Mouse (Mus musculus) urinary bladder, postnatal 14 days (tissue): Measurements from ENCODE around the gene Gm9903.

Experiments used
- DNase-seq: peaks from one replicate; pipeline ENCODE4 v3.0.0; 2021; ENCODE audit warnings: low spot score

Gene Gm9903

DNA sequence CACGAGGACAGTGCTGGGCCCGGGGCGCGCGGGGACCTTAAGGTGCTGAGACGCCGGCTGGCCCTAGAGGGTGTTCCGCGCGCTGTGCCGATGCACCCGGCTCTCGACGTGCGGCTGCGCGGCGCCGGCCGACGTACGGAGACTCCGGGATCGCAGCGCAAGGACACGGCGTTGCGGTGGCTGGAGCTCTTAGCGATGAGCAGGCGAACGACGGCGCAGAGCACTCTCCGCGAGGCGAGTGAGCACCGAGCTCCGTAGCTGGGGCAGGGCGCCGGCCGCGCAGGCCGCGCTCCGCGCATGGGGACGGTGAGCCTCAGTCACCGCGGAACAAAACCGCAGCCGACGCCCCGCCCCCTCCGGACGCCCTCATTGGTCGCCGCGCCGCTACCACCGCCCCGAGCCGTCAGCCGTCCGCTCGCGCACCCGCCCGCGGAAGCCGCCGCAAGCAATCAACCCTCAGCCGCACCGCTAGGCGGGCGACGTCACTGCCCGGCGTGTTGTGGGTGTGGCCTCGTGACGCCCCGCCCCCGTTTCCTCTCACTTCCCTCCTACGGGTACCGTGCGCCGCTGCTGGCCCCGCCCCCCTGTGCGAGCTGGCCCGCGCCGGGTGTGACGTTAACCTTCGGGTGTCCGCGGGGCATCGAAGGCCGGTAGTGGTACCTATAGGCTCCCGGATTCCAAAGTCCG is at the start of gene Gm9903, which contains the start of gene Fam53a:
TSS of gene Gm9903 (plus strand) at position 625 of the 687 bp plus-strand sequence.
TSS of gene Fam53a (minus strand) at position 335 of the 687 bp plus-strand sequence.
- DNase-seq: peak; percentile 100

DNA sequence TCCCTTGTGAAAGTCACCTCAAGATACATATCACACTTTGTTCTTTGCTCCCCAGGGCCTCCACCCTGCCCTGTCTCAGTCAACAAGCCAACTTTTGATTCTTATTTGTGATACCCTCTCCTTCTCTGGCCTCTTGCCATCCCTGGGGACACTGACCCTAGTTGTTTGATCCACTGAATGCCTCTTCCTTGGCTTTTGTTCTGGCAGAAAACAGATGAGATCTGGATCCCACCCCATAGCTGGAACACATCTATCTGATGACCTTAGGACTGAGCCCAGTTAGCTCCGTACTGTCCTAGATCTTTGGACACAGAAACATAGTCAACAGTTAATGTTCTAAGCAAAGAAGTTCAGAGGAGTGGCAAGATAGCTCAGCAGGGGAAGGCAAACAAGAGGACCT is 49.4 kb upstream of the Gm9903 start:
- no peak for DNase-seq

DNA sequence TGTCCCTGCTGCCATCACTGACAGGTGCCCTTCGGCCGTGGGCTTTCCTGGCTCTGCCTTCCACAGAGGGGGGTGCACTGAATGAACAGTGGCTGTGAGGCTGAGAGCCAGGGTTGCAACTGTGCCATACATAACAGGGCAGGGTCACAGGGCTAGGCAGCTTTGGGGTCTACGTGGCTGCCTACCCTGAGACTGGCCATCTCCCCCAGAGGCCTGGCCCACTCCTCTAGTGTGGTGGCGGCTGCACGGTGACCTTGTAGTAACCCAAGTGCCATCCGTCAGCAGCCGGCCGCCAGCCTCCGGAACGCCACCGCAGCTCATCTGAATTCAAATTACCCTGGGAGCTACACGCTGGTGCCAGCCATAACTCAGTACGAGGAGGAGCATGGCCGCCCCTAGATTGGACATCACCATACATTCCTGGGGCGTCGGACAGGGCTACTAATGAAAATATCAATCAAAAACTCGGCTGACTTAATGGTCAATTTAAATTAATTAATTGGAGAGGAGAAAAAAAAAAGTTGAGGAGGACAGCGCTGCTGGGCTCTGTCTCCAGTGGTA is 42.1 kb upstream of the Gm9903 start:
- DNase-seq: no peak

DNA sequence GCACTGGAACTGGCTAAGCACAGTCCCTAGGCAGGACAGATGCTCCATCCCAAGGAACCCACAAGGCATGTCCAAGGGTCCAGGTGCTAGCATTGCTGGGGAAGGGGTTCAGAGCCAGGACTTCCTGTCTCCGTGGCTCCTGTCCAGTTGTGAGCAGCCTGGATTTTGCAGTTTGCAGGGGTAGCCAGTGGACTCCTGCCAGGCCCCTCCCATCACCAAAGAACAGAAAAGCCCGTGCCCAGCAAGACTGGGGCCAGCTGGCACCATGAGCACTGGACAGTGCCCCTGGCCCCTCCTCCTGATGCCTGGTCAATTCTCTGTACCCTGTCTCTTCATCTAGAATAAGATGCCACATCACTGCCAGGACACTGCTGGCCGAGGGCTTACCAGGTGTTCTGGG is 41.7 kb upstream of the Gm9903 start:
- no peak for DNase-seq

DNA sequence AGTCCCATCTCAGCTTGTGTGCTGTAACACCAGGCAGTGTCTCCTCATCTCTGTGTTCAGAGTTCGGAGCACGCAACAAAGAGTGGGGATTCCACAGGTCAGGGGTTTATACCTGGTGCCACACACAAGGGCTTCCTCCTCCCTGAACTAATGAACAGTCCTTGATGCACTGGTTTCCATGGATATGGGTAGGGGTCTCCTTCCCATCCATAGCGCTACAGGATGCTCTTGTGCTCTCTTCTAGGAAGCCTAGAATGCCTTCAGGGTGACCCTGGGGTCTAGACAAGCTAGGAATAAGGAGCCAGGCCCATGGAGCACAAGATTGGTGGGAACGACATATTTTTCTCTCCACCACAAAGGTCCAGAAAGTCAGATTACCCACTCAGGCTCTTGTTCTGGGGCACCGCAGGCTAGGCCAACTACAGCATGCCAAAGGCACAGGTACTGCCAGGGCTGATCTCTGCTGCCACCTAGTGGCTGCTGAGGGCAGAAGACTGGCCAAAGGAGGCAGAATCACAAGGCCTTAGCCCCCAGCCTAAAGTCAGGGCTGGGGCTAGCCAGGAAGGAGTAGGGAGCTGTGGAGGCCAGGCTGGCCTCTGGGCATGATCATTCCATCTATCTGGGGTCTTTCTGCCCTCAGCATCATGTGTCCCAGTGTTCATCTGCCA is 40.4 kb upstream of the Gm9903 start:
- peak; percentile 71 for DNase-seq

DNA sequence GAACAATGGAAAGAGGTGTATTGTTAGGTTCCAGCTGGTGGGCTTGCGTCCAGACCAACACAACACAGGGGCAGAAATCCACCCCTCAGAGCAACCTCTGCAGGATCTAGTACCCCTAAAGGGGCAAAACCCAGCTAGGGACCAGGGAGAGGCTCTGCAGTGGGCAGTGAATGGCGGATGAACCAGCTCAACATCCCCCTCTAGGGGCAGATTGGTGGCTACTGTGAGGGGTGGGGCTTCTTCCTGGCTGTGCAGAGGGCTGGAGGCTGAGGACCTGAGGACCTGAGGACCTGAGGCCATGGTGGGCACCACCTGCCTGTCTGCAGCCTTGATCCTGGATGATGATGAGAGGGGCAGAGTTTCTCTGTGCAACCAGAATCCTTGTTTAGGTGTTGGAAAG is 36.1 kb upstream of the Gm9903 start:
- DNase-seq: no peak

DNA sequence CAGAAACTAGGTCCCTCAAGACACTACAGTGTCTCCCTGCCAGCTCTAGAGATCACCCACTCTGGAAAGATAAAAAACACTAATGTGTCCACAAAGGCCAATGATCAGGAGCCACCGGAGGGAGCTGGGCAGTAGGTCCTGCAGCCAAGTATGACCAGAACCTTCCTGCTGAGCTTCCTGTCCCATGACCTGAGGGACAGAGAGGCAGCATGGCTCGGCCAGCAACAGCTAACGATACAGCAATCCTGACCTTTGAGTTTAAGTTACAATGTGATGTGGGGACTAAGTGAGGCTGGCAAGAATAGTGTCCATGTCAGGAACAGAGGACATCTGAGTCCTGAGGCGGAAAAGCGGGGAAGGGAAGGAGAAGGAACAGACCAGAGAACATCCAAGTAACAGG is 24.4 kb upstream of the Gm9903 start:
- no peak for DNase-seq

DNA sequence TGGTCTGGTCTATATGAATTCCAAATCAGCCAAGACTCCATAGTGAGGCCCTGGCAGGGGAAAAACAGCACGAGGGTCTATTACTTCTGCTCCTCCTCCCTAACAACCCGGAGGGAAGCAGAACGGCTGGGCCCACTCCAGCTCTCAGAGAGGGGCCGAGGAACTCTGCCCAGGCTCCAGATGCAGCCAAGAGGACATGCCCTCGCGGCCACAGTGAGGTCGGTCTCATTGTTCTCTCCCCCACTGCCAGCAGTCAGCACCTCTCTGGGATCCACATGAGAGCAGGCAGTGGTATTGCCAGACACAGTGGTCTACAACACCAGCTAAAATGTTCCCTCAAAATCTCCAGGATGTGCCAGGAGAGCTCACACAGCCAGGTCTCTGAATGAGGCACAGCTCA is 23.1 kb upstream of the Gm9903 start:
- no peak for DNase-seq

DNA sequence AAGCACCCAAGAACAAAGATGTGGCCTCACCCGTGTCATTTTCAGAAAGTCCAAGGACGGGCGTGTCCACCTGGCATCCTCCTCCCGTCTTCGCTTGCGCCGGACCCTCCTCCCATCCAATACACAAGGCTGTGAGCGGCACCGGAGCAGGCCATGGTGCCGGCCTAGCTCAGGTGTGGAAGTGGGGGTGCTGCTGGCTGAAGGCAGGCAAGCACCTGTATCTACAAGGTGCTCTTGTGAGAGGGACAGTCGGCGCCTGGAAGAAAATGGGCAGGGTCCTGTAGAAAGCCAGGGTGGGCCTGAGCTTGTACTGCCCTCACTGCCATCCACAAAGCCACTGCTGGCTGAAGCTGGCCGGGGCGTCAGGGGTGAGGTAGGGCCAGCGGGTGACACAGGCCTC is 22.3 kb upstream of the Gm9903 start:
- no peak for DNase-seq

DNA sequence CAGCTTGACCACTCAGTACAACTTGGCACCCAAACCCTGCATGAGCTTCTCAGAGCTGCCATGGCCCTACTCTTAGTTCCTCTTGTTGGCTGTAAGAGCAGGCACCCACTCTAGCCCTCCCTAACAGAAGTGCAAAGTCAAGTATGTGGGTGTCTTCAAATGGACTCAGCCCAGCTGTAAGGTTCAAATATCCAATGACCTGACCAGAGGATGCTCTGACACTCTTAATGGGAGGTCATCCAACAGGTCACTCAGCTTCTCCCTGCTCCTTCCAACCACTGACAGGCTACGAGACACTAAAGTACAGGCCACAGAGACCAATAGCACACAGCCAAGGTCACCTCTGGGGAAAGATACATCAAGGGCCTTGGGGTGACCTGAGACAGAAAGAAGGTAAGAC is 20.5 kb upstream of the Gm9903 start:
- DNase-seq: no peak

DNA sequence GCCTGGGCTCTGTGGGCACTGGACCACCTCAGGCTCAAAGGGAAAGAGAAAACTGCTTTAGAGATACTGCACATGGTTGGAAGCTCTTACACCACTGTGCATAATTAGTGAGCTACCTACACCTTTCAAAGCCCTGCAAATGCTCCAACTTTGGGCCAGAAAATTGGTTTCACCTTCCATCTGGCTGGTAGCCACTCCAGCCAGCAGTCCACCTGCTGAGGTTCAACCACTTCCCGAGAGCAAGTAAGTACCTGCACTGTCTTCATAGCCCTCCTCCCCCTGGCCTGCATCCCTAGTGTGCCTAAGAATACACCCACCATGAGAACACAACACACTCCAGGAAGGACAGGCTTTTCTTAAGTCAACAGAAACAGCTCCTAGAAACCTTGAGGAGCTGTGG is 17.9 kb upstream of the Gm9903 start:
- DNase-seq: no peak

DNA sequence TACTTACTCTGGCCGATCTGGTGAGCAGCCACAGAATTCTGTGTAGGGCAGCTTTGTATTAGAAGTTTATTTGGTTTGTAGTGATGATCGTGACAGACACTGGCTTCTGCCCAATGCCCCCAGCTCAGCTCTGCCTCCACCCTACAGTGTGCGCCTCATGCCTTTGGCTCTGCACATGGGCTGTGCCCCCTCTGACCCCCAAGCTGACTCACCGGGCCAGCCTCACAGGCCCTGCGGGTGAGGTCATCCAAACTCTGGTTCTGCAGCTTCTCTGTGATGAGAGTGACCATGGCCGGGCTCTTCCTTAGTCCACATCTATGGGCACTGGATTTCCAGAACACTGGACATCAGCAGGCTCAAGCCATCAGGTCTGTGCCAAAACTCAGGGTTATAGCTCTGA is 15.3 kb upstream of the Gm9903 start:
- DNase-seq: no peak

DNA sequence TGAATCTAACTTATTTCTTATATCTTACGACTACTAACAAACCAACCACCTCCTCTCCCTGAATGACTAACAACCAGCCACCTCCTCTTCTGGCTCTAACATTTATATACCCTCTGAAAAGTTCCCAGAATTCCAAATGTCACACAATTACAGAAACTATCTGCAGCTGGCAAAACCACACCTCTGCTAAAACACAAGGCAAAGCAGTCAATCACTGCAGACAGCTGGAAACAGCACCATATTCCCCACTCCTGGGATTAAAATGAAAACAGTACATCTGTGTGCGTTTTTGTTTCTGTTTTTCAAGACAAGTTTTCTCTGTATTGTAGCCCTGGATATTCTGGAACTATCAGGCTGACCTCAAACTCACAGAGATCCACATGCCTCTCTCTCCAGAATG is 7.1 kb upstream of the Gm9903 start:
- DNase-seq: no peak

DNA sequence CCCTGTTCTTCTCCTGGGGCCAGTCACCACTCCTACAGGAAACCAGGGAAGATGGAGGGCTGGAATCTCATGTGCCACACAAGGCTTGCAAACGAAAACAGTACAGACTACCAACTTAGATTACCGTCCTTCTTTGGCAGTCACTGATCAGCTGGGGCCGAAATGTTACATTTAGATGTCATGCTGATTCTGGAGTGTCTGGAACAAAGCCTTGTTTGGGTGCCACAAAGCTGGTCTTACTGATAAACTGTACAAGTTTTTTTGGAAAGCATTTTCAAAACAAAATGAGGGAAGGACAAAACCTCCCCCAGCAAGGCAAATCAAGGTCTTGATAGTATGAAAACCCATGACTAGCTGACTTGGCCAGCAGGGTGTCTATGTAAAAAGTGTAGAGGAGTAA is 6.0 kb upstream of the Gm9903 start:
- DNase-seq: no peak

DNA sequence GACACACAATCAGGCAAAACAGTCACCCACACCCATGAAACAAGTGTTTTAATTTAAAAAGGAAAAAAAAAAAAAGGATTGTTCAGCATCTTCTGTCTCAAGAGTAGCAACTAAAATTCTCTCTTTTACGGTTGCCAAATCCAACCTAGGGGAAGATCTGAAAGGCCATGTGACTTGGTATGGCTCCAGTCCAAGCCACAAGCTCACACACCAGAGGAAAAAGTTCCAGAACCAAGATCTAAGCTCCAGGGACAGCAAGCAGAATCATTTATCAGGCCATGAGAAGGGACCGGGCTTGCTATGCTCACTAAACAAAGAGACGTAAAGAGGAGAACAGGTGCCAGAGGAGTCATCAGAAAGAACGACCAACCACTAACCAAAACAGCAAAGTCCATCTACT is 1.8 kb upstream of the Gm9903 start:
- DNase-seq: no peak

DNA sequence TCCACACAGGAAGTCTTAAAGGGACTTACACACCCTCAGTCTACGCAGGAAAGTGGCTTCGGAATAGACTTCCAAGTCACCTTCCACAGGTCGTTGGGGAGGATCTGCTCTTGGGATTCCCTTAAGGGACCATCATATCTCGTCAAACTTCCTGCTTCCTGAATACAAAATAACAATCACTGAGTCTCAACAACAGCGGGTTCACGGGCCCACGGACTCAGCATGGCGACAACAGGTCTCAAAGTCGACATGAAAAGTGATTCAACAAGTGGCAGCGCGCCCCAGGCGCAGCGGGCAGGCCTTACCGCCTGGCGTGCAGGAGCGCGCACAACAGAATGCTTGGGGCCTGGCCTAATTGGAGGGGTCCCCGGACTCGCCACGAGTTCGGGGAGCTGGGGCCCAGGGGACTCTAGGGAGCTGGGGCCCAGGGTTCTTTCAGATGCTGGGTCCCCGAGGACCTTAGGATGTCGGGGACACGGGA is 865 bp upstream of the Gm9903 start:
- DNase-seq: peak; percentile 55

DNA sequence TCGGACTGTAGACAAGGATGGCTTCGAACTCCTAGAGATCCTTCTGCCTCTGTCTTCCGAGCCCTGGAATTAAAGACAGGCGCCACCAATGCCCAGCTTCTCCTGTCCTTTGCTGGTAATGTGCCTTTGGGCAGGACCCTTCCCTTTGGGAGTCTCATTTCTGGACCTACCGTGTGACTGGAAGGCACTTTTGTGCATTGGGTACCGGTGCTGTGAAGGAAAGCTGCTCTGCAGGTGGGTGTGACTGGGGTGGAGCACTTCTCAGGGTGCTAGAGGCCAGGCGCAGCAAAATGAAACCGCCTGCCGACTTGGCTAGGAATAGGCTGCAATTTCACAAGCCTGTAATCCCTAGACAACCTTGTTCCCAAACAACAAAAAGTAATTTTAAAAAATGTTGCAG is 336 bp downstream of the Gm9903 start:
- DNase-seq: peak; percentile 52

DNA sequence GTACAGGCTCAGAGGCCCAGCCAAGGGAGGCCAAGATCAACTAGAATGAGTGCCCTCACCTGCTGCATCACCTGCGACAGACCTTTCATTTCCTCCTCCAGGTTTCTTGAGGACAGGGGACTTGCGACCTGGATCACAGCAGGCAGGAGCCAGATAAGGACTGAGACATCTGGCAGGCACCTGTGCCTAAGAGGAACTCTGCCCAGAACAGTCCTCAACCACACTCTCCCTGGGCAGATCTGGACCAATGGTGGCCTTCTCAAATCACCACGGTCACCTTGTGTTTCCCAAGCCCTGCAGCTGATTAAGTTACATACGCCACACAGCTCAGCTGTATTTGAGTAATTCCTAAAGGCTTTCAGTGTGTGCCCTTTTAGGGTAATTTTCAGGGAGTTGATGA is 890 bp downstream of the Gm9903 start:
- no peak for DNase-seq

DNA sequence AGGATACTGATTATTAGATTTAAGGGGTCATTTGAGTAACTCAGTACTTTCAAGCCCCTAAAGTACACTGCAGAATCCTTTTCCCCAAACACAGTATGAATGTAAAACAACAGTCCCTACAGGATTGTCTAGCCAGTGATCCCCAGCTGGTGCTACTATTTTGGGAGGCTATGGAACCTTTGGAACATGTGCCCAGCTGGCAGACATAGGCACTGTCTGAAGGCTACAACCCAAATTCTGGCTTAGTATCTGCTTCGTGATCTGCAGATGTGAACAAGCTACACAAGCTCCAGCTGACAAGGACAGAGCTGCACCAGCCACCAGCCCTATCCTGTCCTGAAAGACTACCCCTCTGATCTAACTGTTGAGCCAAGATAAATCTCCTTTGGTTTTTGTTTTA is 2.8 kb downstream of the Gm9903 start:
- DNase-seq: no peak

DNA sequence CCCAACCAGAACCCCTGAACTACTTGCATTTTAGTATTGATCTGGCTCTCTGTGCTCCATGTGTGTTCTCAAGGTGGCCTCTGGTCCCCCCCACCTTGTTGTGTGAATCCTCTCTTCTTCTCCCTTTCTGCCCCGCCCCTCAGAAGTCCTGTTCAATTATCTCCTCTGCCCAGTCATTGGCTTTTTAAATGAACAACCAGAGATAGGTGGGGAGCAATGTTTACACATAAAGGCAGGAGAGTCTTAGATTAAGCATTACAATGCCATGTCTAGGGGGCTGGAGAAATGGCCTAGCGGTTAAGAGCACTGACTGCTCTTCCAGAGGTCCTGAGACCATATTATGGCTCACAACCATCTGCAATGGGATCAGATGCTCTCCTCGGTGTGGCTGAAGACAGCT is 5.6 kb downstream of the Gm9903 start:
- DNase-seq: no peak

DNA sequence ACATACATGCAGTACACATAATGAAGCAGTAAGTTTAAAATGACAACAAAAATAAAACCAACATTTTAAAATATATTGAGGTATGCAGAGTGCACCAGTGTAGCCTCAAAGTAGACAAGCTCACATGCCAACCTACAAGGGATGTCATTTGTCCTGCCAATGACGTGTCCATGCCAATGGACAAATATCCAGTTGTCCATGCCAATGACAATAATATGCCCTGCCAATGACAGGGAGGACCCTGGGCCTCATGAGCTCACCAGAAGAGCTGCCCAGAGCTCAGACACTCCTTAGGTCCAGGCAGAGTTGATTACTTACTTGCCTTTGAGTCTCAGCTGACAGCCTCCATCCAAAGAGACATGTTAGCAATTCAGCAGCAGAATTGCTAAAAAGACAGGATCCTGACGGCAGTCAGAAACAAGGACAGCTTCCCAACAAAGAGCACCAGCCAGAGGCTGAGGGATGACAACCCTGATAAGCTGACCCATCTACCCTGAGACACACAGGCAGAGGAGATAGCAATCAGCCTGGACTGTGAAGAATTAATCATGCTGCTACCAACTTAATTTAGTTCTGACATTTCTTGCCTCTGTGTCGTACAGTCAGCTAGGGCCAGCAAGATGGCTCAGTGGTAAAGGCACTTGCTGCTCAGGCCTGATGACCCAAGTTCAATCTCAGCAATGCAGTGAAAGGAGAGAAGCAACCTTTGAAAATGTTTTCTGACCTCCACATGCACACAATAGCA is 8.1 kb downstream of the Gm9903 start:
- DNase-seq: no peak

DNA sequence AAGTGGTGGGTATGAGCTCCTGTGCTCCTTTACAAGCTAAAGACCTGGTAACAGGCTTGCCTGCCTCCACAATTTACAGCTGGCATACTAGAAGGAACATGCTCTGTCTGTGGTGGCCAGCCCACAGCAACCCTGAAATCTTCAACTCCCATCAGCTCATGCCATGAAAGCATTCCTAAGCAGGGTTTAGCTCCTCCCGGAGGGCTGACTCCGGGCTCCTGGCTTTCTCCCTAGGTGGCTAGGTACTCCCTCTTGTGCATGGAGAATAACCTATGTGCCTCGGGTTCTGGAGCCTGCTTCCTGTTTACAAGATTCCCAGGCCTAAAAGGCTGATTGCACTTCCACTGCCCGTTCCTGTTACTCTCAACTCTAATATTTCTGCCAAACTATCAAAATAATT is 9.1 kb downstream of the Gm9903 start:
- no peak for DNase-seq

DNA sequence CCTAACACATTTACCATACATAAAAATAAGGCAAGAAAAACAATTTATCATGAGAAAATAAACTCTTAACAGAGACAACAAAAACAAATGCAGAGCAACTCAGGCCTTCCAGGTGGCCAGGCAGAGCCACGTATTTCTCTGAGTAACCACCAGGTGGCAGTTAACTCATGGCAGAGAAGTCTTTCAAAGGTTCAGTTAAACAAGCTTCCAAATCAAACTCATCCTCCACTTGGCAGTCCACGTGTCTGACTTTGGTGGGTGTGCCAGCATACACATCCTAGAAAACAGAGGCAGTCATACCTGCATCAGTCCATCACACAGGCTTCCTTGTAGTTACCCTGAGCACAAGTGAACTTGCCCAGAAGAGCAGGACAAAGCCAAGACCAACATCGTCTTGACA is 10.9 kb downstream of the Gm9903 start:
- DNase-seq: peak; percentile 48
